Mouse (Mus musculus) forebrain, embryonic 14.5 days (tissue): Measurements from ENCODE around the gene Hvcn1. TPM values are rescaled to one million over a fixed set of nuclear protein-coding genes. Genes with fewer than 3 reads are reported as not detected.

Experiments used
- ATAC-seq: fragments of 200-750 bp; cut with Nextera tagmentation; 2 replicates; pipeline ENCODE4 v1.8.0; 2017; ENCODE audit warnings: mild to moderate bottlenecking, moderate library complexity
- DNase-seq: peaks from one replicate; pipeline ENCODE4 v3.0.0-alpha.2; 2015; ENCODE audit warnings: low spot score
- H3K27ac ChIP-seq: fragments of 300-500 bp; sonication (generic); 2 replicates; pipeline ENCODE4 v1.5.1; 2014; ENCODE audit warnings: low read depth, mild to moderate bottlenecking, control low read depth, low read length, moderate library complexity
- H3K27me3 ChIP-seq: fragments of 300-500 bp; sonication (generic); replicated peaks from 2 replicates; pipeline ENCODE4 v1.6.1; 2014; ENCODE audit warnings: low read length, control low read depth, mixed read lengths; ENCODE audit not compliant: control insufficient read depth, insufficient read depth
- H3K36me3 ChIP-seq: fragments of 300-500 bp; sonication (generic); 2 replicates; pipeline ENCODE4 v1.6.1; 2014; ENCODE audit warnings: low read length, control low read depth; ENCODE audit not compliant: control insufficient read depth, insufficient read depth
- H3K4me1 ChIP-seq: fragments of 300-500 bp; sonication (generic); 2 replicates; pipeline ENCODE4 v1.6.1; 2014; ENCODE audit warnings: antibody characterized with exemption, low read length, control low read depth; ENCODE audit not compliant: control insufficient read depth, insufficient read depth
- H3K4me2 ChIP-seq: fragments of 300-500 bp; sonication (generic); 2 replicates; pipeline ENCODE4 v1.6.1; 2014; ENCODE audit warnings: mild to moderate bottlenecking, control low read depth, low read length
- H3K4me3 ChIP-seq: fragments of 300-500 bp; sonication (generic); 2 replicates; pipeline ENCODE4 v1.5.1; 2014; ENCODE audit warnings: low read depth, low read length, control low read depth
- H3K9ac ChIP-seq: fragments of 300-500 bp; sonication (generic); 2 replicates; pipeline ENCODE4 v1.6.1; 2014; ENCODE audit warnings: mild to moderate bottlenecking, low read length, control low read depth, moderate library complexity
- H3K9me3 ChIP-seq: fragments of 300-500 bp; sonication (generic); replicated peaks from 2 replicates; pipeline ENCODE4 v1.6.1; 2016; ENCODE audit warnings: low read length, control low read depth, mixed read lengths; ENCODE audit not compliant: control insufficient read depth
- WGBS: fragments of 180-500 bp; shearing (Covaris S2); extraction: QIAGEN DNeasy Blood & Tissue Kit; methylation state at CpG from one replicate; pipeline ENCODE4 v1.1.7; 2014; 5-methylcytosine and 5-hydroxymethylcytosine counted together
- polyA plus RNA-seq: library from polyadenylated mRNA; unstranded; fragments of >200 nt; fragmentation: Nextera tagmentation; extraction: Ambion mirVana; gene quantifications from 2 replicates; pipeline ENCODE4 v1.2.1, GENCODE M21; 2014

Hvcn1 gene
- polyA plus RNA-seq, 1 experiment from 2014 or later = 2.4 TPM

DNA sequence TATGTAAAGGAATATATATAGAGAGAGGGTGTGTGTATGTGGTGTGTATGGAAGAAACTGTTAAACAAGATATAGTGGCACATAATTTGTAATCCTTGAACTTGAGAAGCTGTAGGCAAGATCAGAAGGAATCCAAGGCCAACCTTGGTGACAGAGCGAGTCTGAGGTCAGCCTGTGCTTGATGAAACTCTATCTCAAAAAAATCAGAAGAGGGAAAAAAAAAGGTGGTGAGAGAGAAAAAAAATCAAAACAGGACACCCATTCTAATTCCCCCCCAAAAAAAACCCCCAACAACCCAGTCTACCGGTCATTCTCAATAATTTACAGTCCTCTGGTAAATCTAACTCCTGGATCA lies 77.2 kb downstream of the Hvcn1 start:
- Histone ChIP-seq H3K36me3 (peaks cover 7% of the 10 kb centered on the region; the same call in 1 of the 2 replicates), H3K9ac (no peak overlapping the region), H3K27ac (no peak overlapping the region), H3K4me3 (peak overlapping the region; percentile 94; the same call in 1 of the 2 replicates), H3K4me1 (peaks cover 9% of the 10 kb centered on the region), H3K4me2 (peak overlapping the region; percentile 64), H3K9me3 (no peaks in the 10 kb centered on the region), H3K27me3 (no peaks in the 10 kb centered on the region)
- DNase-seq = no peak
- WGBS = 28% methylated on average over 2 of the region's 2 CpGs
- no peak for ATAC-seq

DNA sequence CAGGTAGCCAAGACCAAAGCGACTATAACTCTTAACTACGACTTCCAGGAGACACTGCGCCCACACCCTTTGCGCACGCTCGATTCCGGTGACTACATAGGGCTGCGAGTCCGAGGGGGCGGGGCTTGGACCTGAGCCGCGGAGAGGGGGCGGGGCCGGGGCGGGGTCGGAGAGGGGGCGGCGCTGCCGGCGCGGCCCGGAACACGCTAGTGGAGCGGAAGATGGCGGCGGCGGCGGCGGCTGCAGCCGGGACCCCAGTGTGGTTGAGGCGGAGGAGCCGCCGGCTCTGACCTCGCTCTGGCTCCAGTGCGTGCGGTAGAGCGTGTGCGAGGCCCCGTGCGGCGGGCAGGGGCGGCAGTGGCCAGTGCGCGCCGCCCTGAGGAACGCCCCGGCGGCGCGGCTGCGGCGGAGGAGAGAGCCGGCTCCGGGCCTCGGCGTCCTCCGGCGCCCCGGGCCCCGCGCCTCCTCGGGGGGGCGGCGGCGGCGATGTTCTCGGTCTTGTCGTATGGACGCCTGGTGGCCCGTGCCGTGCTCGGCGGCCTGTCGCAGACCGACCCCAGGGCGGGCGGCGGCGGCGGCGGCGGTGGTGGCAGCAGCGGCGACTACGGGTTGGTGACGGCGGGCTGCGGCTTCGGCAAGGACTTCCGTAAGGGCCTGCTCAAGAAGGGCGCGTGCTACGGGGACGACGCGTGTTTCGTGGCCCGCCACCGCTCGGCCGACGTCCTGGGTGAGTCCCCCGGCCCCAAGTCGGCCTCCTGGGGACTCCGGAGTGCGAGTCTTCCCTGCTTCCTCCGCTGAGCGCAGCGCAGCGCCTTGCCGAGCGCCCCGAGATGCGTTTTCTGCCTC lies 77.8 kb downstream of the Hvcn1 start, which contains the start of gene Pptc7:
Gene Pptc7 (plus strand): TSS at position 183 of the 846 bp plus-strand sequence.
- WGBS = under 1% methylated on average over 76 of the region's 114 CpGs
- DNase-seq (peak; percentile 95), ATAC-seq (peak; percentile 97)
- no peaks in the 10 kb centered on the region for H3K9me3 ChIP-seq
- H3K9ac ChIP-seq = peak within 1 kb of the TSS; percentile 84
- peaks cover 9% of the 10 kb centered on the region for H3K4me1 ChIP-seq
- peak within 1 kb of the TSS; percentile 64 for H3K4me2 ChIP-seq
- peaks cover 7% of the 10 kb centered on the region; the same call in 1 of the 2 replicates for H3K36me3 ChIP-seq
- peak within 1 kb of the TSS; percentile 82 for H3K27ac ChIP-seq
- H3K27me3 ChIP-seq = no peaks in the 10 kb centered on the region
- peak within 1 kb of the TSS; percentile 94 for H3K4me3 ChIP-seq

DNA sequence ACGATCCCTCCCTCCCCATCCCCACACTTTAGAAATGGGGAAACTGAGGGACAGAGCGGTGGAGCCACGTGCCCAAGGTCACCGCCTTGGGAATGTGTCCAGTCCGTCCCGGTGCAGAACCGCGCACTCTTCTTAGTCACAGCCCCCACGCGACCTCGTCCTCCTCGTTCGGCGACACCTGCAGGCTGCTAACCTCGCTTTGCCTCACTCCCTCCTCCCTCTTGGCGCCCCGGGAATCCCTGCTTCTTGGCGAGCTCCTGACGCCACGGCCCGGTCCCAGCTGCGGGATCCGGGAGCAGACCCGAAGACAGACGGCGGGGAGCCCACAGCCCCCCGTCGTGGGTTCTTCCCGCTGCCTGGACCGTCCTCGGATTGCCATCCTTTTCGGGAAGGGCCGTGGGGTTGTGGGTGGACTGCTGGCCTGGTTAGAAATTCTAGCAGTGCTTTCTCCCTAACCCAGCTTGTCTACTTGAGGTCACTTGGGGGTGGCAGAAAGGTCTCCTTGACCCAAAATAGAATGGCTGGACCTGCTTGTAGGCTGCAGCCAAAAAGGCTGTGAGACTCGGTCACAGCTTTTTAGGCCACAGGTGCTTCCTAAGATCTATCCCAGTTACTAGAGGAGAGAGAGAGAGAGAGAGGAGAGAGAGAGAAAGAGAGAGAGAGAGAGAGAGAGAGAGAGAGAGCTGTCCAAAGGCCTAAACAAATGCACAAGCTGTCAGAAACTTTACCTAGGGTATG lies 78.6 kb downstream of the Hvcn1 start:
- ATAC-seq = peak; percentile 47
- Histone ChIP-seq H3K9me3 (no peaks in the 10 kb centered on the region), H3K36me3 (peaks cover 7% of the 10 kb centered on the region; the same call in 1 of the 2 replicates), H3K4me2 (peak overlapping the region; percentile 64), H3K27me3 (no peaks in the 10 kb centered on the region), H3K9ac (peak overlapping the region; percentile 84), H3K4me1 (peaks cover 9% of the 10 kb centered on the region), H3K27ac (peak overlapping the region; percentile 82; the same call in 1 of the 2 replicates), H3K4me3 (peak overlapping the region; percentile 94)
- WGBS = under 1% methylated on average over 34 of the region's 34 CpGs
- DNase-seq = peak; percentile 52

DNA sequence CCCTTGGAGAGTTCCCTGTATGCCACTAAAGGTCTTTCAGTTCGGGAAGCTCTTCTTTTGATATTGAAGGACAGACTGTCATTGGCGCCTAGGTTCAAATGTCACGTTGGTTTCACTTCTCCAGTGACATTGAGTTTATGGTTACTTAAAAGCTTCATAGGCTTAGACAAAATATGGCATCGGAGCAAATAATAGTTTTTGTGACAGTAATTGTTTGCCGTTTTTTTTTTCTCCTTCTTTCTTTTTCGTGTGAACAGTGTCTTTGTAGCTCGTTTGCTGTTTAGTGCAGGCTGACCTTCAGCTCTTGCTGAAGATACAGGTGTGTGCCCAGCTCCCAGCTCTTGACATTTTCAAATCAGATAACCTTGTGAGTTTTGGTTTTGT lies 79.2 kb downstream of the Hvcn1 start:
- Histone ChIP-seq H3K4me1 (peaks cover 9% of the 10 kb centered on the region), H3K27me3 (no peaks in the 10 kb centered on the region), H3K27ac (no peak overlapping the region), H3K36me3 (peaks cover 7% of the 10 kb centered on the region; the same call in 1 of the 2 replicates), H3K9me3 (no peaks in the 10 kb centered on the region), H3K9ac (peak overlapping the region; percentile 84; the same call in 1 of the 2 replicates), H3K4me2 (peak overlapping the region; percentile 64), H3K4me3 (peak overlapping the region; percentile 94)
- no peak for DNase-seq
- WGBS = 50% methylated on average over 7 of the region's 7 CpGs
- no peak for ATAC-seq

DNA sequence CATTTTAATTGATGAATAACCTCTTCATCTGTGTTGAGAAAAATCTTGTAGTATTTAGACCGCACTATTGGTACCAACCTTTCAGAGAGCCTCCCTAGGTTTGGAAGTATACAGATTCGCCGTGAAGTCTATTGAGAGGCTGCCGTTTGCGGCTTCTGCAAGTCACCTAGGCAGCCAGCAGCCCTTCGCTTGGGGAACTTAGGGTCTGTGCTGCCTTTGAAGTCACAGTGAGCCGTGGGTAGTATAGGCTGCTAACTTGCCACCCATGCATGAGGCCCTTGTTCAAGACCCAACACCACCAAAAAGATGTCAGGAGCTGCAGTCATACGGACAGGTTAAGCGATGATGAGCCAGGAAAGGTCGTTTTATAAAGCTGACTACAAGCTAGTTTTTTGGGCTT lies 79.6 kb downstream of the Hvcn1 start:
- peak overlapping the region; percentile 64 for H3K4me2 ChIP-seq
- H3K27ac ChIP-seq = no peak overlapping the region
- H3K27me3 ChIP-seq = no peaks in the 10 kb centered on the region
- H3K4me1 ChIP-seq = peaks cover 9% of the 10 kb centered on the region
- whole genome bisulfite sequencing = 87% methylated on average over 10 of the region's 10 CpGs
- no peaks in the 10 kb centered on the region for H3K9me3 ChIP-seq
- H3K36me3 ChIP-seq = peaks cover 7% of the 10 kb centered on the region; the same call in 1 of the 2 replicates
- DNase-seq (no peak), ATAC-seq (no peak)
- no peak overlapping the region for H3K9ac ChIP-seq
- 0 out of 2 replicates have a peak overlapping the region, but pooled peaks have one; percentile 94 for H3K4me3 ChIP-seq

DNA sequence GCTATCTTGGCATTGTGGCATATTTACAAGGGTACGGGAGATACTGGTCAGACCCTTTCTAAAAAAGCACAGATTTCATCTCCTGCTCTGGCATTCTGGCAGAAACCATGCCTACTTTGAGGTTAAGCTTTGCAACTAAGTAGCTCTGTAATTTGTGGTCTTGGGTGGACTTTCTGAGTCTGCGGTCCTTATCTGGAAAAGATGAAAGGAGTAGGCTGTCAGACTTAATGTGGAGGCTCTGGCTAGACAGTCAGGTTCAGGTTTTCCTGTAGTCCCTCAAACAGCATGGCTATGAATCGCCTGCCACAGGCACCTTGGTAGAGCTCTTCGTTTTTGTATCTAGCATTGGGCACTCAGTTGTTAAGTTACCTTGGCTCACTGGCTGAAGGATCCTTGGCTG lies 80.4 kb downstream of the Hvcn1 start:
- H3K9me3 ChIP-seq = no peaks in the 10 kb centered on the region
- H3K27ac ChIP-seq = no peak overlapping the region
- H3K36me3 ChIP-seq = peaks cover 7% of the 10 kb centered on the region; the same call in 1 of the 2 replicates
- H3K4me1 ChIP-seq = peaks cover 9% of the 10 kb centered on the region
- no peak for DNase-seq
- no peak overlapping the region for H3K4me2 ChIP-seq
- no peak overlapping the region for H3K9ac ChIP-seq
- no peak overlapping the region for H3K4me3 ChIP-seq
- no peaks in the 10 kb centered on the region for H3K27me3 ChIP-seq
- no peak for ATAC-seq
- WGBS = 94% methylated on average over 4 of the region's 4 CpGs

DNA sequence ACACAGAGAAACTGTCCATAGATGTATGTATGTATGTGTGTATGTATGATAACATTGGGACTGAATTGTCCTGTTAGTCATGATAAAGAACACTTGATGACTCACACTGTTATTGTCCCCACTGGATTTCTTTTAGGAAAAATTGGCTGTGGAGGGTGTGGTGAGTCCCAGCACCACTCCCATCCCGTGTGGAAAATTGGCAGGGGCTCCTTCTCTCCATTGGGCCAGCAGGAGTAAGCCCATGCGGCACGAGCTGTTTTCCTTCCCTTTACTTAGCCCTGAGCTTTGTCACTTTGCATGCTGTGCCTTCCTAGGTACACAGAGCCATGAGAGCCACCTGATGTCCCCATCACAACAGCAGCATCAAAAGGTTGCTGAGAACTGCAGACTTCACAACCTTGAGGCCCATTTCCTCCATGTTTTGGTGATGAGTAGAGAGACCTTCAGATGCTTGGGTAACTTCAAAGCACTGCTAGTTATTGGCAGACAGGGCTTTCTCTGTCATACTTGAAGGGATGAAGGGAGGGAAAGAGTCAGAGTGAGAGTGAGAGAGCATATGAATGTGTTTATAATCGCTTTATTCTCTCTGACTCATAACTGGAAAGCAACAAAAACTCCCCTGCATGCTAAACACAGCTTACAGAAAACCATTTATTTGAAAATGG lies 81.7 kb downstream of the Hvcn1 start:
- Histone ChIP-seq H3K4me1 (peaks cover 9% of the 10 kb centered on the region), H3K27me3 (no peaks in the 10 kb centered on the region), H3K4me2 (no peak overlapping the region), H3K36me3 (peaks cover 7% of the 10 kb centered on the region; the same call in 1 of the 2 replicates), H3K4me3 (no peak overlapping the region), H3K9ac (no peak overlapping the region), H3K27ac (no peak overlapping the region), H3K9me3 (no peaks in the 10 kb centered on the region)
- WGBS = 93% methylated on average over 4 of the region's 4 CpGs
- DNase-seq (no peak), ATAC-seq (no peak)

DNA sequence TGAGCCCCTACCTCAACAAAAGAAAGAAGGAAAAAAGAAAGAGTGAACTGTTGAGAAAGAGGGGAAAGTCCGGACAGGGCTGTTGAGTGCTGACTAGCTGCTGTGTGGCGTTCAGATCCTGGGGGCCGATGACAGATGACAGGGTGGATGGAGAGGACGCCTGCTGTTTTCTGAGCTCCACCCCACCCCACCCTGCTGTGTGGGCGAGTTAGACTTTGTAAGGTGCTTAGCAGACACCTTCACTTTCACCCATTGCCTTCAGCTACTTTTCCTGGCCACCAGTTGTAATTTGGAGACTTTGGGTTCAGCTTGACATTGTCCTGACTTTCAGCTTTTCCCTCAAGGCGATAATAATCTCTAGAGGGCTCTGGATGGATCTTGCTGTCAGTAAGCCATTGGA lies 84.5 kb downstream of the Hvcn1 start:
- H3K36me3 ChIP-seq = peaks cover 7% of the 10 kb centered on the region; the same call in 1 of the 2 replicates
- DNase-seq (no peak), ATAC-seq (no peak)
- no peaks in the 10 kb centered on the region for H3K27me3 ChIP-seq
- H3K4me1 ChIP-seq = peaks cover 10% of the 10 kb centered on the region; the same call in 1 of the 2 replicates
- WGBS = 67% methylated on average over 6 of the region's 6 CpGs
- no peak overlapping the region for H3K4me2 ChIP-seq
- no peak overlapping the region for H3K27ac ChIP-seq
- no peak overlapping the region for H3K4me3 ChIP-seq
- no peak overlapping the region for H3K9ac ChIP-seq
- no peaks in the 10 kb centered on the region for H3K9me3 ChIP-seq
